Mouse (Mus musculus) heart, embryonic 16.5 days (tissue): ENCODE data around the gene Adora3. TPM values are rescaled to one million over a fixed set of nuclear protein-coding genes. Genes with fewer than 3 reads are reported as not detected.
A peak's percentile ranks its signal among the peaks of the same experiment; 100 is the strongest.

Experiments used
- ATAC-seq: fragments of 200-750 bp; cut with Nextera tagmentation; replicated peaks from 2 replicates; pipeline ENCODE4 v1.8.0; 2017; ENCODE audit warnings: moderate number of reproducible peaks; ENCODE audit not compliant: insufficient read depth, low FRiP score; ENCODE audit errors: extremely low read depth
- H3K27ac ChIP-seq: fragments of 300-500 bp; sonication (generic); 2 replicates; pipeline ENCODE4 v1.5.1; 2014; ENCODE audit warnings: mild to moderate bottlenecking, low read length, control low read depth, moderate library complexity
- H3K27me3 ChIP-seq: fragments of 300-500 bp; sonication (generic); 2 replicates; pipeline ENCODE4 v1.6.1; 2014; ENCODE audit warnings: low read length, mixed read lengths; ENCODE audit not compliant: control insufficient read depth, insufficient read depth
- H3K36me3 ChIP-seq: fragments of 300-500 bp; sonication (generic); 2 replicates; pipeline ENCODE4 v1.6.1; 2014; ENCODE audit not compliant: control insufficient read depth, insufficient read depth
- H3K4me1 ChIP-seq: fragments of 300-500 bp; sonication (generic); 2 replicates; pipeline ENCODE4 v1.6.1; 2014; ENCODE audit warnings: low read length, mixed read lengths; ENCODE audit not compliant: control insufficient read depth, insufficient read depth
- H3K4me2 ChIP-seq: fragments of 300-500 bp; sonication (generic); 2 replicates; pipeline ENCODE4 v1.6.1; 2014; ENCODE audit warnings: low read depth, mild to moderate bottlenecking, control low read depth, low read length
- H3K4me3 ChIP-seq: fragments of 300-500 bp; sonication (generic); 2 replicates; pipeline ENCODE4 v1.5.1; 2014; ENCODE audit warnings: mild to moderate bottlenecking, control low read depth, low read length
- H3K9ac ChIP-seq: fragments of 300-500 bp; sonication (generic); 2 replicates; pipeline ENCODE4 v1.6.1; 2014; ENCODE audit warnings: low read length, control low read depth
- H3K9me3 ChIP-seq: fragments of 300-500 bp; sonication (generic); replicated peaks from 2 replicates; pipeline ENCODE4 v1.6.1; 2016; ENCODE audit warnings: low read length; ENCODE audit not compliant: control insufficient read depth
- WGBS: fragments of 180-500 bp; shearing (Covaris S2); extraction: QIAGEN DNeasy Blood & Tissue Kit; methylation state at CpG from one replicate; pipeline ENCODE4 v1.1.7; 2014; 5-methylcytosine and 5-hydroxymethylcytosine counted together
- polyA plus RNA-seq: library from polyadenylated mRNA; unstranded; fragments of >200 nt; fragmentation: Nextera tagmentation; extraction: Ambion mirVana; gene quantifications from 2 replicates; pipeline ENCODE4 v1.2.1, GENCODE M21; 2015

Gene Adora3
- polyA plus RNA-seq, 1 experiment from 2014 or later: 0.22 TPM

- WGBS: 71% methylated on average over 7 of the region's 7 CpGs
- Histone ChIP-seq H3K4me3 (no peak overlapping the region), H3K4me2 (no peak overlapping the region), H3K36me3 (no peaks in the 10 kb centered on the region), H3K27ac (no peak overlapping the region), H3K27me3 (no peaks in the 10 kb centered on the region), H3K4me1 (peaks cover 8% of the 10 kb centered on the region), H3K9ac (no peak overlapping the region), H3K9me3 (no peaks in the 10 kb centered on the region)
- peak; percentile 30; the same call in 1 of the 2 replicates for ATAC-seq
Measured at GRCm38 (mm10) chr3:105929821-105930220, 59.2 kb downstream of the Adora3 start.

GRCm38 (mm10) chr3:105931095-105931494, 60.4 kb downstream of the Adora3 start:
- no peak overlapping the region for H3K9ac ChIP-seq
- no peak overlapping the region for H3K4me2 ChIP-seq
- H3K36me3 ChIP-seq: no peaks in the 10 kb centered on the region
- no peak for ATAC-seq
- peaks cover 14% of the 10 kb centered on the region for H3K4me1 ChIP-seq
- no peaks in the 10 kb centered on the region for H3K9me3 ChIP-seq
- H3K27me3 ChIP-seq: no peaks in the 10 kb centered on the region
- no peak overlapping the region for H3K4me3 ChIP-seq
- WGBS: 76% methylated on average over 2 of the region's 2 CpGs
- H3K27ac ChIP-seq: no peak overlapping the region

GRCm38 (mm10) chr3:105932240-105933071, 61.8 kb downstream of the Adora3 start, which contains the start of gene I830077J02Rik:
I830077J02Rik (minus strand) TSS chr3:105932664.
- ATAC-seq: no peak
- Histone ChIP-seq H3K4me2 (no peak within 1 kb of the TSS), H3K4me3 (no peak within 1 kb of the TSS), H3K9me3 (no peaks in the 10 kb centered on the region), H3K27me3 (no peaks in the 10 kb centered on the region), H3K4me1 (peaks cover 14% of the 10 kb centered on the region), H3K27ac (peak within 1 kb of the TSS; percentile 44), H3K9ac (no peak within 1 kb of the TSS), H3K36me3 (peaks cover under 1% of the 10 kb centered on the region; the same call in 1 of the 2 replicates)
- WGBS: 67% methylated on average over 8 of the region's 8 CpGs

GRCm38 (mm10) chr3:105933926-105934325, 63.3 kb downstream of the Adora3 start:
- ATAC-seq: no peak
- 87% methylated on average over 6 of the region's 6 CpGs for WGBS
- peaks cover 14% of the 10 kb centered on the region for H3K4me1 ChIP-seq
- H3K4me2 ChIP-seq: no peak overlapping the region
- no peaks in the 10 kb centered on the region for H3K27me3 ChIP-seq
- no peak overlapping the region for H3K9ac ChIP-seq
- H3K36me3 ChIP-seq: peaks cover 4% of the 10 kb centered on the region
- no peak overlapping the region for H3K4me3 ChIP-seq
- no peaks in the 10 kb centered on the region for H3K9me3 ChIP-seq
- no peak overlapping the region for H3K27ac ChIP-seq

- peak; percentile 74; the same call in 1 of the 2 replicates for ATAC-seq
- no peaks in the 10 kb centered on the region for H3K9me3 ChIP-seq
- WGBS: 27% methylated on average over 5 of the region's 5 CpGs
- H3K27me3 ChIP-seq: no peaks in the 10 kb centered on the region
- no peak overlapping the region for H3K4me3 ChIP-seq
- no peak overlapping the region for H3K9ac ChIP-seq
- H3K36me3 ChIP-seq: peaks cover 4% of the 10 kb centered on the region
- peak overlapping the region; percentile 66 for H3K27ac ChIP-seq
- H3K4me1 ChIP-seq: peaks cover 14% of the 10 kb centered on the region
- H3K4me2 ChIP-seq: peak overlapping the region; percentile 16; the same call in 1 of the 2 replicates
Measured at GRCm38 (mm10) chr3:105935033-105935432, 64.4 kb downstream of the Adora3 start.

GRCm38 (mm10) chr3:105936111-105936510, 65.5 kb downstream of the Adora3 start:
- no peaks in the 10 kb centered on the region for H3K9me3 ChIP-seq
- H3K4me2 ChIP-seq: no peak overlapping the region
- H3K27me3 ChIP-seq: no peaks in the 10 kb centered on the region
- no peak overlapping the region for H3K27ac ChIP-seq
- peaks cover 9% of the 10 kb centered on the region for H3K36me3 ChIP-seq
- no peak for ATAC-seq
- H3K4me1 ChIP-seq: peaks cover 14% of the 10 kb centered on the region
- no peak overlapping the region for H3K4me3 ChIP-seq
- no peak overlapping the region for H3K9ac ChIP-seq
- WGBS: 70% methylated on average over 4 of the region's 4 CpGs

- peaks cover 54% of the 10 kb centered on the region for H3K36me3 ChIP-seq
- H3K4me3 ChIP-seq: no peak overlapping the region
- ATAC-seq: no peak
- H3K4me2 ChIP-seq: no peak overlapping the region
- no peaks in the 10 kb centered on the region for H3K27me3 ChIP-seq
- no peak overlapping the region for H3K9ac ChIP-seq
- peaks cover 6% of the 10 kb centered on the region for H3K4me1 ChIP-seq
- H3K27ac ChIP-seq: no peak overlapping the region
- H3K9me3 ChIP-seq: no peaks in the 10 kb centered on the region
- WGBS: 90% methylated on average over 7 of the region's 7 CpGs
Measured at GRCm38 (mm10) chr3:105951348-105951747, 80.7 kb downstream of the Adora3 start.

- Histone ChIP-seq H3K9ac (peak overlapping the region; percentile 96), H3K36me3 (peaks cover 25% of the 10 kb centered on the region), H3K9me3 (no peaks in the 10 kb centered on the region), H3K4me2 (peak overlapping the region; percentile 73), H3K4me1 (peaks cover 26% of the 10 kb centered on the region), H3K27ac (no peak overlapping the region), H3K4me3 (peak overlapping the region; percentile 95), H3K27me3 (no peaks in the 10 kb centered on the region)
- no peak for ATAC-seq
- 88% methylated on average over 1 of the region's 1 CpGs for WGBS
Measured at GRCm38 (mm10) chr3:105957235-105957634, 86.6 kb downstream of the Adora3 start.

GRCm38 (mm10) chr3:105958204-105958603, 87.5 kb downstream of the Adora3 start:
- 28% methylated on average over 5 of the region's 5 CpGs for WGBS
- Histone ChIP-seq H3K27me3 (no peaks in the 10 kb centered on the region), H3K9ac (peak overlapping the region; percentile 96), H3K4me3 (peak overlapping the region; percentile 95), H3K27ac (peak overlapping the region; percentile 94), H3K4me1 (peaks cover 26% of the 10 kb centered on the region), H3K9me3 (no peaks in the 10 kb centered on the region), H3K4me2 (peak overlapping the region; percentile 73), H3K36me3 (peaks cover 24% of the 10 kb centered on the region)
- ATAC-seq: no peak
